Mouse (Mus musculus) MEL (cell line): ENCODE results near the gene Trib3. TPM values are rescaled to one million over a fixed set of nuclear protein-coding genes. Genes with fewer than 3 reads are reported as not detected.

Source experiments
- DNase-seq: peaks from one replicate; pipeline ENCODE4 v3.0.0; 2011; ENCODE audit warnings: low read depth, low spot score
- H3K27ac ChIP-seq: 2 replicates; pipeline ENCODE4 v1.5.1; 2012; ENCODE audit warnings: low read depth, mild to moderate bottlenecking, control low read depth, low read length, moderate library complexity; ENCODE audit not compliant: control insufficient read depth
- H3K27me3 ChIP-seq, 2 experiments: fragments of 150-350 bp in 1 of 2; sonication (generic) in 1 of 2; 2 replicates each; pipeline ENCODE4 v1.6.1; 2012; ENCODE audit warnings: low read length in 2 of 2, mild to moderate bottlenecking in 2 of 2, improper control_type of control experiment in 1 of 2, moderate library complexity in 1 of 2; ENCODE audit not compliant: insufficient read depth in 2 of 2, control insufficient read depth in 1 of 2
- H3K36me3 ChIP-seq, 2 experiments: 2 replicates each; pipeline ENCODE4 v1.6.1; 2012 to 2014; ENCODE audit warnings: low read length in 2 of 2, improper control_type of control experiment in 1 of 2, inconsistent platforms in 1 of 2, mild to moderate bottlenecking in 1 of 2; ENCODE audit not compliant: insufficient read depth in 2 of 2, control insufficient read depth in 1 of 2
- H3K4me1 ChIP-seq, 2 experiments: fragments of 150-350 bp in 1 of 2; sonication (generic) in 1 of 2; 2 replicates each; pipeline ENCODE4 v1.6.1; 2012; ENCODE audit warnings: low read length in 2 of 2, improper control_type of control experiment in 1 of 2, mild to moderate bottlenecking in 1 of 2; ENCODE audit not compliant: insufficient read depth in 2 of 2, control insufficient read depth in 1 of 2
- H3K4me3 ChIP-seq, 2 experiments: fragments of 150-350 bp in 1 of 2; sonication (generic) in 1 of 2; 2 replicates each; pipeline ENCODE4 v1.5.1; 2012; ENCODE audit warnings: low read depth in 2 of 2, low read length in 2 of 2, mild to moderate bottlenecking in 2 of 2, moderate library complexity in 2 of 2, control low read depth in 1 of 2, improper control_type of control experiment in 1 of 2; ENCODE audit not compliant: control insufficient read depth in 1 of 2, insufficient read depth in 1 of 2
- H3K79me2 ChIP-seq: 2 replicates; pipeline ENCODE4 v1.6.1; 2012; ENCODE audit warnings: mild to moderate bottlenecking, low read length, moderate library complexity; ENCODE audit not compliant: control insufficient read depth, poor library complexity, insufficient read depth
- H3K9ac ChIP-seq: 2 replicates; pipeline ENCODE4 v1.6.1; 2012; ENCODE audit warnings: low read depth, mild to moderate bottlenecking, control low read depth, low read length, moderate library complexity; ENCODE audit not compliant: control insufficient read depth, poor library complexity, severe bottlenecking
- H3K9me3 ChIP-seq: fragments of 150-350 bp; sonication (generic); replicated peaks from 2 replicates; pipeline ENCODE4 v1.6.1; 2012; ENCODE audit warnings: mild to moderate bottlenecking, low read length, improper control_type of control experiment, moderate library complexity; ENCODE audit not compliant: insufficient read depth
- BHLHE40 ChIP-seq: IDR thresholded peaks from 2 replicates; pipeline ENCODE4 v1.6.1; 2012; ENCODE audit warnings: low read depth, mild to moderate bottlenecking, inconsistent platforms, low read length, improper control_type of control experiment, borderline replicate concordance
- CHD1 ChIP-seq: IDR thresholded peaks from 2 replicates; pipeline ENCODE4 v1.6.1; 2012; ENCODE audit warnings: low read depth, mild to moderate bottlenecking, inconsistent platforms, low read length, improper control_type of control experiment
- CHD2 ChIP-seq: IDR thresholded peaks from 2 replicates; pipeline ENCODE4 v1.6.1; 2011; ENCODE audit warnings: low read length, improper control_type of control experiment
- CTCF ChIP-seq, 3 experiments: IDR thresholded peaks in 2 of 3; conservative IDR thresholded peaks in 1 of 3; 2 replicates each; pipeline ENCODE4 v1.5.1; 2011 to 2012; ENCODE audit warnings: low read length in 3 of 3, low read depth in 2 of 3, mild to moderate bottlenecking in 2 of 3, improper control_type of control experiment in 1 of 3, inconsistent platforms in 1 of 3, mixed read lengths in 1 of 3, moderate library complexity in 1 of 3; ENCODE audit not compliant: control insufficient read depth in 1 of 3, insufficient read depth in 1 of 3, poor library complexity in 1 of 3, severe bottlenecking in 1 of 3
- E2F4 ChIP-seq: IDR thresholded peaks from 2 replicates; pipeline ENCODE4 v1.6.1; 2011; ENCODE audit warnings: low read depth, low read length, improper control_type of control experiment, borderline replicate concordance
- ELF1 ChIP-seq: IDR thresholded peaks from 2 replicates; pipeline ENCODE4 v1.6.1; 2014; ENCODE audit warnings: low read depth, mild to moderate bottlenecking, inconsistent platforms, low read length, improper control_type of control experiment, moderate library complexity
- EP300 ChIP-seq, 2 experiments: IDR thresholded peaks; 2 replicates each; pipeline ENCODE4 v1.6.1; 2011; ENCODE audit warnings: improper control_type of control experiment in 2 of 2, low read length in 2 of 2, low read depth in 1 of 2, mild to moderate bottlenecking in 1 of 2
- ETS1 ChIP-seq: IDR thresholded peaks from 2 replicates; pipeline ENCODE4 v1.6.1; 2012; ENCODE audit warnings: low read depth, mild to moderate bottlenecking, inconsistent platforms, low read length, improper control_type of control experiment, moderate library complexity
- GABPA ChIP-seq: IDR thresholded peaks from 2 replicates; pipeline ENCODE4 v1.6.1; 2012; ENCODE audit warnings: low read depth, mild to moderate bottlenecking, inconsistent platforms, low read length, improper control_type of control experiment, moderate library complexity
- GATA1 ChIP-seq: IDR thresholded peaks from 2 replicates; pipeline ENCODE4 v1.6.1; 2011; ENCODE audit warnings: low read depth, low read length, improper control_type of control experiment
- HCFC1 ChIP-seq: IDR thresholded peaks from 2 replicates; pipeline ENCODE4 v1.6.1; 2012; ENCODE audit warnings: low read depth, mild to moderate bottlenecking, inconsistent platforms, low read length, improper control_type of control experiment, moderate library complexity
- JUND ChIP-seq: IDR thresholded peaks from 2 replicates; pipeline ENCODE4 v1.6.1; 2011; ENCODE audit warnings: low read depth, mild to moderate bottlenecking, improper control_type of control experiment, low read length
- KAT2A ChIP-seq: conservative IDR thresholded peaks from 2 replicates; pipeline ENCODE4 v1.6.1; 2012; ENCODE audit warnings: low read depth, low read length, improper control_type of control experiment, inconsistent platforms
- MAFK ChIP-seq: IDR thresholded peaks from 2 replicates; pipeline ENCODE4 v1.6.1; 2011; ENCODE audit warnings: low read depth, mild to moderate bottlenecking, low read length, improper control_type of control experiment, borderline replicate concordance
- MAX ChIP-seq: IDR thresholded peaks from 2 replicates; pipeline ENCODE4 v1.6.1; 2011; ENCODE audit warnings: low read length, improper control_type of control experiment
- MAZ ChIP-seq: IDR thresholded peaks from 2 replicates; pipeline ENCODE4 v1.6.1; 2012; ENCODE audit warnings: low read depth, mild to moderate bottlenecking, inconsistent platforms, low read length, improper control_type of control experiment
- MEF2A ChIP-seq: IDR thresholded peaks from 2 replicates; pipeline ENCODE4 v1.6.1; 2014; ENCODE audit warnings: low read depth, mild to moderate bottlenecking, inconsistent platforms, low read length, improper control_type of control experiment; ENCODE audit not compliant: poor library complexity, insufficient replicate concordance, severe bottlenecking; ENCODE audit errors: extremely low read depth
- MXI1 ChIP-seq: IDR thresholded peaks from 2 replicates; pipeline ENCODE4 v1.6.1; 2011; ENCODE audit warnings: mild to moderate bottlenecking, low read depth, low read length, improper control_type of control experiment
- MYB ChIP-seq: IDR thresholded peaks from 2 replicates; pipeline ENCODE4 v1.6.1; 2011; ENCODE audit warnings: mild to moderate bottlenecking, low read depth, low read length, improper control_type of control experiment
- MYC ChIP-seq: IDR thresholded peaks from 2 replicates; pipeline ENCODE4 v1.6.1; 2011; ENCODE audit warnings: low read depth, mild to moderate bottlenecking, low read length, improper control_type of control experiment, moderate library complexity
- NELFE ChIP-seq: IDR thresholded peaks from 2 replicates; pipeline ENCODE4 v1.6.1; 2011; ENCODE audit warnings: low read depth, low read length, improper control_type of control experiment
- NRF1 ChIP-seq: IDR thresholded peaks from 2 replicates; pipeline ENCODE4 v1.6.1; 2014; ENCODE audit warnings: low read depth, mild to moderate bottlenecking, inconsistent platforms, low read length, improper control_type of control experiment, moderate library complexity; ENCODE audit not compliant: poor library complexity, insufficient read depth, severe bottlenecking
- POLR2A ChIP-seq, 2 experiments: IDR thresholded peaks; 2 replicates each; pipeline ENCODE4 v1.6.1; 2011 to 2012; ENCODE audit warnings: low read length in 2 of 2, mild to moderate bottlenecking in 2 of 2, control low read depth in 1 of 2, improper control_type of control experiment in 1 of 2, low read depth in 1 of 2, moderate library complexity in 1 of 2; ENCODE audit not compliant: control insufficient read depth in 1 of 2, insufficient read depth in 1 of 2, poor library complexity in 1 of 2
- RAD21 ChIP-seq: IDR thresholded peaks from 2 replicates; pipeline ENCODE4 v1.6.1; 2011; ENCODE audit warnings: mild to moderate bottlenecking, low read depth, low read length, improper control_type of control experiment
- RCOR1 ChIP-seq: IDR thresholded peaks from 2 replicates; pipeline ENCODE4 v1.6.1; 2012; ENCODE audit warnings: low read depth, mild to moderate bottlenecking, inconsistent platforms, low read length, improper control_type of control experiment
- SIN3A ChIP-seq: IDR thresholded peaks from 2 replicates; pipeline ENCODE4 v1.6.1; 2012; ENCODE audit warnings: low read length, improper control_type of control experiment, inconsistent platforms
- SMC3 ChIP-seq: IDR thresholded peaks from 2 replicates; pipeline ENCODE4 v1.6.1; 2011; ENCODE audit warnings: low read depth, low read length, improper control_type of control experiment
- TAL1 ChIP-seq: IDR thresholded peaks from 2 replicates; pipeline ENCODE4 v1.6.1; 2012; ENCODE audit warnings: mild to moderate bottlenecking, inconsistent platforms, low read length, moderate library complexity, mixed read lengths
- TBP ChIP-seq: IDR thresholded peaks from 2 replicates; pipeline ENCODE4 v1.8.0; 2011; ENCODE audit warnings: low read depth, low read length, improper control_type of control experiment
- TCF12 ChIP-seq: IDR thresholded peaks from 2 replicates; pipeline ENCODE4 v1.6.1; 2014; ENCODE audit warnings: low read depth, mild to moderate bottlenecking, inconsistent platforms, low read length, improper control_type of control experiment, moderate library complexity
- UBTF ChIP-seq: IDR thresholded peaks from 2 replicates; pipeline ENCODE4 v1.6.1; 2012; ENCODE audit warnings: low read depth, mild to moderate bottlenecking, inconsistent platforms, low read length, improper control_type of control experiment, moderate library complexity, borderline replicate concordance; ENCODE audit not compliant: insufficient read depth
- USF2 ChIP-seq, 2 experiments: IDR thresholded peaks; 2 replicates each; pipeline ENCODE4 v1.6.1; 2011 to 2012; ENCODE audit warnings: improper control_type of control experiment in 2 of 2, low read length in 2 of 2, borderline replicate concordance in 1 of 2, inconsistent platforms in 1 of 2, low read depth in 1 of 2, mild to moderate bottlenecking in 1 of 2; ENCODE audit not compliant: insufficient read depth in 1 of 2
- ZC3H11A ChIP-seq: IDR thresholded peaks from 2 replicates; pipeline ENCODE4 v1.6.1; 2012; ENCODE audit warnings: low read depth, mild to moderate bottlenecking, inconsistent platforms, low read length, improper control_type of control experiment
- ZKSCAN1 ChIP-seq: IDR thresholded peaks from 2 replicates; pipeline ENCODE4 v1.6.1; 2012; ENCODE audit warnings: low read depth, mild to moderate bottlenecking, inconsistent platforms, low read length, improper control_type of control experiment, moderate library complexity
- ZMIZ1 ChIP-seq: IDR thresholded peaks from 2 replicates; pipeline ENCODE4 v1.6.1; 2012; ENCODE audit warnings: low read depth, mild to moderate bottlenecking, inconsistent platforms, low read length, improper control_type of control experiment, moderate library complexity
- ZNF384 ChIP-seq: IDR thresholded peaks from 2 replicates; pipeline ENCODE4 v1.6.1; 2012; ENCODE audit warnings: low read depth, mild to moderate bottlenecking, inconsistent platforms, low read length, improper control_type of control experiment
- polyA plus RNA-seq, 2 experiments: library from polyadenylated mRNA; stranded (reverse) in 1 of 2; unstranded in 1 of 2; fragments of >175 nt in 1 of 2; fragments of >200 nt in 1 of 2; gene quantifications; 2 replicates each; pipeline versions ENCODE4 v1.2.1 to v1.2.4; 2012; ENCODE audit warnings: low replicate concordance in 2 of 2, low read depth in 1 of 2; ENCODE audit not compliant: insufficient read length in 2 of 2, insufficient read depth in 1 of 2, missing spikeins in 1 of 2
- total RNA-seq: library from RNA; depleted of rRNA; stranded (reverse); fragments of 300-350 nt; gene quantifications from 2 replicates; pipeline ENCODE4 v1.2.3, GENCODE M21; 2012

Gene Trib3
- total and polyA plus RNA-seq, 3 experiments: 6.1 to 34.9 TPM; not detected in 1

GRCm38 (mm10) chr2:152392786-152393185 is 49.0 kb upstream of the Trib3 start:
- H3K36me3 ChIP-seq: peaks cover 0 to 6% of the 10 kb centered on the region in 2 experiments; a peak in 1 of 4 replicates

DNA sequence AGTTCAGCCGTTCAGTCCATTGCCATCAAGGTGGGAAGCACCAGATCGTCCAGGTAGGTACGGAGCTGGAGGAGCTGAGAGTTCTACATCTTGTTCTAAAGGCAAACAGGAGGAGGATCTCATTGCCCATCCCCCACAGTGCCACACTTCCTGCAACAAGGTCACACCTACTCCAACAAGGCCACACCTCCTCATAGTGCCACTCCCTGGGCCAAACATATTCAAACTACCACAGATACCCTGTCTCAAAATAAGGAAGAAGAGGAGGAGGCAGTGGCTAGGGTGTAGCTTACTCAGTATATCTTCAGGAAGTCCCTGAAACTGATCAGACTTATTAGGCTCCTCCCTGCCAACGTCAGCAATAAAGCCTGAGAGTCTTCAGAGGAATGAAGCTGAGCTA is 40.4 kb upstream of the Trib3 start:
- H3K27ac ChIP-seq: no peak overlapping the region
- H3K4me3 ChIP-seq: no peak overlapping the region
- H3K9ac ChIP-seq: no peak overlapping the region
- H3K36me3 ChIP-seq: peaks cover 0 to 2% of the 10 kb centered on the region in 2 experiments; a peak in 1 of 4 replicates
- H3K4me1 ChIP-seq: peaks cover 0 to 6% of the 10 kb centered on the region in 2 experiments; a peak in 2 of 4 replicates
- TF ChIP-seq ELF1 (peak; percentile 40; the same call in 1 of the 2 replicates), MYC (no peak)
- peak; percentile 27 for DNase-seq
- no peaks in the 10 kb centered on the region for H3K9me3 ChIP-seq
- H3K27me3 ChIP-seq: no peaks in the 10 kb centered on the region
- H3K79me2 ChIP-seq: no peaks in the 10 kb centered on the region

More at GRCm38 (mm10) chr2:152392786-152393185, 49.0 kb upstream of the Trib3 start:
- peaks cover 5 to 24% of the 10 kb centered on the region in 2 experiments for H3K4me1 ChIP-seq
- H3K9ac ChIP-seq: peak overlapping the region; percentile 31
- peak overlapping the region; percentile 46 for H3K27ac ChIP-seq
- peak; percentile 85 for DNase-seq
- no peaks in the 10 kb centered on the region for H3K27me3 ChIP-seq
- H3K9me3 ChIP-seq: no peaks in the 10 kb centered on the region
- TF ChIP-seq MYC: no peak
- TF ChIP-seq GATA1: no peak
- TF ChIP-seq E2F4: no peak
- TF ChIP-seq MXI1: no peak
- no peak for TF ChIP-seq EP300 (IDR thresholded peaks at IDR 0.05; ENCODE audit: low read depth in 1 of 2, low read length in 2 of 2)
- TF ChIP-seq NELFE: no peak
- no peak for TF ChIP-seq TCF12
- no peak for TF ChIP-seq TBP
- no peak for TF ChIP-seq BHLHE40
- TF ChIP-seq ZMIZ1: no peak
- TF ChIP-seq KAT2A: no peak
- TF ChIP-seq ETS1: no peak
- no peak for TF ChIP-seq MAZ
- TF ChIP-seq RAD21: peak; percentile 88
- no peak for TF ChIP-seq ZNF384
- no peak for TF ChIP-seq HCFC1
- TF ChIP-seq MEF2A: no peak
- TF ChIP-seq RCOR1: no peak
- no peak for TF ChIP-seq POLR2A (IDR thresholded peaks at IDR 0.05; ENCODE audit: control insufficient read depth in 1 of 2, insufficient read depth in 1 of 2, low read depth in 1 of 2, low read length in 2 of 2, poor library complexity in 1 of 2)
- TF ChIP-seq ELF1: no peak
- peak; percentile 45 to 91 (median 69) for TF ChIP-seq CTCF (IDR thresholded peaks at IDR 0.05 in 2 of 3, conservative IDR thresholded peaks at IDR 0.05 in 1 of 3; ENCODE audit: control insufficient read depth in 1 of 3, insufficient read depth in 1 of 3, low read depth in 2 of 3, low read length in 3 of 3, poor library complexity in 1 of 3, severe bottlenecking in 1 of 3)
- TF ChIP-seq TAL1: no peak
- TF ChIP-seq UBTF: no peak
- no peak for TF ChIP-seq GABPA
- TF ChIP-seq MAX: no peak
- TF ChIP-seq CHD1: no peak
- no peak for TF ChIP-seq USF2 (IDR thresholded peaks at IDR 0.05; ENCODE audit: borderline replicate concordance in 1 of 2, insufficient read depth in 1 of 2, low read depth in 1 of 2, low read length in 2 of 2)
- no peak for TF ChIP-seq CHD2
- TF ChIP-seq MYB: no peak
- no peak for TF ChIP-seq NRF1
- TF ChIP-seq JUND: no peak
- peak; percentile 71 for TF ChIP-seq SMC3
- TF ChIP-seq ZC3H11A: peak; percentile 63
- TF ChIP-seq SIN3A: peak; percentile 32; the same call in 1 of the 2 replicates
- TF ChIP-seq ZKSCAN1: no peak
- TF ChIP-seq MAFK: no peak
- peaks cover 13% of the 10 kb centered on the region for H3K79me2 ChIP-seq
- peak overlapping the region; percentile 1 to 38; a peak in 1 of 4 replicates for H3K4me3 ChIP-seq
